Mouse (Mus musculus) R1 (cell line): ENCODE measurements around the gene Cdc20.

Experiments
- DNase-seq: peaks from one replicate; pipeline ENCODE4 v3.0.0-alpha.2; 2018; ENCODE audit warnings: low read depth, low spot score

Cdc20 gene

GRCm38 (mm10) chr4:118436820-118437603 is at the start of gene Cdc20:
TSS of gene Cdc20 (minus strand) at chr4:118437352.
- DNase-seq: peak; percentile 100

- no peak for DNase-seq
These were observed 39.8 kb upstream of the Cdc20 start for GRCm38 (mm10) chr4:118476773-118477530.

GRCm38 (mm10) chr4:118472687-118473086 is 35.5 kb upstream of the Cdc20 start:
- peak; percentile 12 for DNase-seq

GRCm38 (mm10) chr4:118471281-118471680 is 34.1 kb upstream of the Cdc20 start:
- DNase-seq: no peak

GRCm38 (mm10) chr4:118465697-118466163 is 28.6 kb upstream of the Cdc20 start:
- no peak for DNase-seq

GRCm38 (mm10) chr4:118464956-118465355 is 27.8 kb upstream of the Cdc20 start:
- no peak for DNase-seq

- DNase-seq: no peak
These were observed 20.3 kb upstream of the Cdc20 start, which contains the start of gene Mpl for GRCm38 (mm10) chr4:118457345-118457975. TSS of gene Mpl (minus strand) at chr4:118457513.

GRCm38 (mm10) chr4:118446415-118447153 is 9.4 kb upstream of the Cdc20 start:
- DNase-seq: peak; percentile 42

- peak; percentile 73 for DNase-seq
These were observed 8.7 kb upstream of the Cdc20 start for GRCm38 (mm10) chr4:118445781-118446414.

- DNase-seq: no peak
These were observed 7.9 kb upstream of the Cdc20 start for GRCm38 (mm10) chr4:118445088-118445487.

- DNase-seq: peak; percentile 98
These were observed 689 bp upstream of the Cdc20 start for GRCm38 (mm10) chr4:118437829-118438253.

GRCm38 (mm10) chr4:118432332-118432731 is 4.8 kb downstream of the Cdc20 start:
- DNase-seq: no peak

- DNase-seq: no peak
These were observed 7.8 kb downstream of the Cdc20 start for GRCm38 (mm10) chr4:118429215-118429895.

- DNase-seq: peak; percentile 37
These were observed 8.5 kb downstream of the Cdc20 start for GRCm38 (mm10) chr4:118428531-118429214.

- DNase-seq: peak; percentile 86
These were observed 9.2 kb downstream of the Cdc20 start, which contains the start of gene Elovl1 for GRCm38 (mm10) chr4:118427768-118428451. TSS of gene Elovl1 (plus strand) at chr4:118428093.

- no peak for DNase-seq
These were observed 9.8 kb downstream of the Cdc20 start for GRCm38 (mm10) chr4:118427415-118427767.

- DNase-seq: no peak
These were observed 11.8 kb downstream of the Cdc20 start for GRCm38 (mm10) chr4:118425374-118425773.

GRCm38 (mm10) chr4:118424541-118425160 is 12.5 kb downstream of the Cdc20 start:
- DNase-seq: no peak

- DNase-seq: no peak
These were observed 15.8 kb downstream of the Cdc20 start for GRCm38 (mm10) chr4:118421384-118421783.
